Mouse (Mus musculus): ENCODE data around the gene Acot7.
"Not testable (repeated sequence)": the region's sequence is repeated elsewhere in the genome, so short reads cannot be mapped to it uniquely, and the experiment has no call there.

Acot7 gene

DNA sequence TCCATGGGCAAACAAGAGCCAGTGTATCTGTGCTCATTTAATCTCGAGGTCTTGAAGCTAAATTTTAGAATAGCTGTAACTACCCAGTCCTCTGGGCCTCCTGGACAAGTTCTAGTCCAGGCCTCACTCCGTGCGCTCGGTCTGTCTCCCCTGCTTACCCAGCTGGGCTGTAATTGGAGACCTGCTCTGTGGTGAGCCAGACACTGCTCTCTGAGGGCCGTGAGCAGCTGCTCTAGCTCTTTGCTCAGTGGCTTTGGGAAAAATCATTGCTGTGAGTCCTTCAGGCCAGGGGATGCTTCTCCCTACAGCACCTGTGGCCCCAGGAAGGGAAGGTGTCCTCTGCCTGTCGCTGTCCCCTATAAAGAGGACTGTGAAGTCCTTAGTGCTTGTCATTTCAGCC is 28.3 kb downstream of the Acot7 start:
- DNase-seq (ENCODE audit: low spot score): no peak

DNA sequence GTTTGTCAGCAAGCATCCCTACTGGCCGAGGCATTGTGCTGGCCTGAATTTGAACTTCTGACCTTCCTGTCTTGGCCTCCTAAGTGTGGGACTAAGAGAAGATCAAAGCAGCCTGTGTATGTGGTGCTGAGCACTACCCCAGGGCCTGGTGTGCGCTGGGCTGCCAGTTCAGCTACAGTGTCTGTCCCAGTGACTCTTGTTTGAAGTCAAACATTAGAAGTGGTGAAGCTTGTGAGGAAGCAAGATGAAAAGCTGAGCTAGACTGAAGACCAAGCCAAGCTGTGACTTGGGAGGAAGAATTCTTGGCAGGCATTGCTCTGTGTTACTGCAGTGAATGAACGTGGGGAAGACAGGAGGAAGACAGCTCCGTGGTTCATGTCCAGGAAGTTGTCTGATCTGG is 31.7 kb downstream of the Acot7 start:
- no peak for DNase-seq (ENCODE audit: low spot score)

DNA sequence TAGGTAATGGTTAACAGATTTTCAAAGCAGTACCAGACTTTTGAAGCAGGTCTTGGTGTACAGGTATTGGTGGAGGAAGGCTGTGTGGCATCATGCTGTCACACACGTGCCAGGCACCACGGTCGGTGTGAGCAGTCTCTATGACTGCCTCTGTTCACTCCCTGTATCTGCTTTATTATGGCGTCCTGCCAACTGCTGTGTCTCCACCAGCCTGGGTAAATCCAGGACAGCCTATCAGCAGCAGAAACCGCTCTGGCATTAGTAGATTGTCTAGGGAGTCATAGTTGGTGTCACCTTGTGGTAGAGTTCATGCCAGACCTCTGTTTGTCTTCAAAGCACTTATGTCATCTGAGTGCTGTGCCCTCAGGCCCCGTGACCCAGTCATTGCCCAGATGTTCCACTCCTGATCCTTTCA is 34.2 kb downstream of the Acot7 start:
- no peak for DNase-seq (ENCODE audit: low spot score)

DNA sequence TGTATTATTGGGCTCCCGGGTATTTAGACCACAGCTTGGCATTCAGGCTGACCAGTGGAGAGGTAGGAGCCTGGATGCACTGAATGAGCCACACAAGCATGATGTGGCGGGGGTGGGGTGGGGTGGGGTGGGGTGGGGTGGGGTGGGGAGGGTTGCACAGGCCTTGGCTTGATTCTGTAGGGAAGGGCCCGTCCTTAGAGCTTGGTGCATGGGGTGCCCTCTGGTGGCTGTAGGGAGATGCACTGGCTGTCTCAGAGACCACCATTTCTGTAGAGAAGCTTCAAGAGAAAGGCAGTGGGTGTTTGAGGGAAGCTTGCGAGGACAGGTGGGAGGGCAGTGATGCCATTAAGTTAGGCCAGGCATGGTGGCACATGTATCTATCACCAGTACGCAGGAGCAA is 34.6 kb downstream of the Acot7 start:
- peak; percentile 67 for DNase-seq (ENCODE audit: low spot score)

DNA sequence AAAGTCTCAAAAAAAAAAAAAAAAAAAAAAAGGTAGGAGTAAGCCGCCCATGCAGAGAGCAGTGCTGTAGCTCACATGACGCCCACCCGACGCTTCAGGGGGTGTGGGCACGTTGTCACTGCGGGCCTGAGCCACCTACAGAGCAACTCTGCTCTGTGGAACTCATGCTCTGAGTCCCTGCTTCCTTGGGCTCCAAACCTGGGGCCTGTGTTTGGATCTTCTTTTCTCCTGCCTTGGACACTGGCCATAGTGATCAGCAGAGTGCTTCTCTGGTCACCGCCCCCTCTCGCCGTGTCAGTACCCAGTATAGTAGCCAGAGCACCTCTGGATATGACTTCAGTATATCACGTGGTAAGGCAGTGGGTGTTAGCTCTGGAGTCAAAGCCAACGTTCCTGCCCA is 35.0 kb downstream of the Acot7 start:
- no peak for DNase-seq (ENCODE audit: low spot score)

DNA sequence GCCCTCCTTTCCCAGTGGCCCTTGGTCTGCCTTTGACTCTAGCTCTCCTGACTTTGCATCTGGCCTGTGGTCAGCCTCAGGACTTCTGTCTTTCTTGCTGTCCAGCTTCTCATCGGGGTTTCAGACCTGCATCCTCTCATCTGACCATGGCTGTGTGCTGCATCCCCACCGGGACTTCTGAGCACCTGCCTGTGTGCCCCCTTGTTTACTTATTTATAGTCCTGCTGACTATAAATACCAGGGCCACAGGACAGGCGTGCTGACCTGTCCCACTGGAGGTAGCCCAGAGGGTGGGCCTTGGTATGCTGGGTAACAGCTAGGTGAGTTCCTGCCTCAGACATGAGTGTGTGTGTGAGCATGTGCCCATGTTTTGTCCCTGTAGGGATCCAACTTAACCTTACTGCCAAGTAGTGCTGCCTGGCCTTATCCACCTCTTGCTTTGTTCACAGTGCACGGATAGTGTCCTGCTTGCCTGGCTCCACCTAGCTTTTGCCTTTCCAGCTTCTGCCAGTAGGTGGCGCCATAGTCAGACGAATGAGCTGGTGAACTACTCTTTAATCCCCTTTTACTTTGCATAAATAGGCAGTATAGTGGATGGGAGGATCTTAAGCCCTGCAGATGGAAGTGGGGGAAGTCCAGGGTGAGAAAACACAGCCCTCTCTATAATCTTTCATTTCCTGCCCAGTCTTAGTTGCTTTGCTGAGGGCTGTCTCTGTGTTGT is 36.0 kb downstream of the Acot7 start:
- peak; percentile 92 for DNase-seq (ENCODE audit: low spot score)

DNA sequence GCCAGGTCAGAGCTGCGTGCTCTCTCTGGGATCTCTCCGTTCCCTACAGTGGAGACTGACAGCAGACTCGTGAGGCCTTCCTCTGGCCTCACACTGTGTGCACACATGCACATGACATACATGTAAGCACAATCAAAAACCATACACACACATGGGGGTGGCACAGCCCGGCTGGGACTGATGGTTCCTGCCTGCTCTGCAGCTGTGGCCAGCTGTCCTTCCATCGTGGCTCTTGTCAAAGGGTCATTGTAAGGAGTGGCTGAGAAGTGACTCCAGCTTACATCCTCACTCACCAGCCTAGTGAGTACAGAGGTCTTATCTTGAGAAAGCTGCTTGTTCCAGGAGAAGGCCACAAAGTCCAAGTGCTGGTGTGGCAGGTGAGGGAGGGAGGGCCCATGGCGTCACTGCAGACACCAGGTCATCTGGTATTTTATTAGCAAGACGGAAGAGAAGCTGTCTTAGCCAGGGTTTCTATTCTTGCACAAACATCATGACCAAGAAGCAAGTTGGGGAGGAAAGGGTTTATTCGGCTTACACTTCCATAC is 37.0 kb downstream of the Acot7 start:
- DNase-seq (ENCODE audit: low spot score): no peak

DNA sequence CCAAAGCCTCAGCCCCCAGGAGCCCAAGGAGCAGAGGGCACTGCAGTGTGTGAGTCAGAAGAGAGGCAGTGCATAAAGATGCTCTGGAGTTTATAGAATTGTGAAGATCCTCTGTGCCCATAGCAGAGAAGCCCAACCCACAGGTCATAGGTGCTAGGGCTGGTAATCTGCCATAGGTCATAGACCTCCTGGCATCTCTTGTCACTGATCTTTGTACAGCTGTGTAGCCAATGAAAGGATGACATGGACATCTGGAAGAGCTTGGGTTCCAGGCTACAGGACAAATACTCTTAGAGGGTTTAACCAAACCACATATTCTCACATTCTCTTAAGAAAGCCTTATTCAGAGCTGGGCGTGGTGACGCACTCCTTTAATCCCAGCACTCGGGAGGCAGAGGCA is 41.7 kb downstream of the Acot7 start:
- no peak for DNase-seq (ENCODE audit: low spot score)

DNA sequence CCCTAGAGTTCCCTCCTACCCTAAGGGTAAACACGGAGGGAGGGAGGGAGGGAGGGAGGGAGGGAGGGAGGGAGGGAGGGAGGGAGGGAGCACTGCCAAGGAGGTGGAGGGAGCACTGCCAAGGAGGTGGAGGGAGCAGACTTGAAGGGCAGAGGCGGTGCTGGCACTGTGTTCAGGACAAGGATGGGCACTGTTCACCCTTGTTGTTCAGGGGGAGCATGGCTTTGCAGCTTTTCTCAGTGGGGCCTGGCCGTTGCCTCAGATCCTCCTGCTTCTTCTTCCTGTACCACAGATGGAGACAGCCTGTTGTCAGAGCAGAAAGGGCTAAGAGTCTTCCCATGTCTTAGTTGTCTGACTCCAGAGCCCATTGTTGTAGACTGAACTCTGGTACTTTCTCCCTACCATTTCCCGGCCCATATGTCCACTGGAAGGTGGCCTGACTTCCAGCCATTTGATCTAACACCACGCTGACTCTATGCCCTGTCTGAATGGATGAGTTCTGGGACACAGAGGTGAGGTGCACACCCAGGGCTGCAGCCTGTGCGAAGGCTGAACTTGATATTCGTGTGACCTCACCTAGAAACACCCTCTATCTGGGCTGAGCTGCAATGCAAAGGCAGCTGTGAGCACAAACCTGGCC is 43.0 kb downstream of the Acot7 start:
- no peak for DNase-seq (ENCODE audit: low spot score)

DNA sequence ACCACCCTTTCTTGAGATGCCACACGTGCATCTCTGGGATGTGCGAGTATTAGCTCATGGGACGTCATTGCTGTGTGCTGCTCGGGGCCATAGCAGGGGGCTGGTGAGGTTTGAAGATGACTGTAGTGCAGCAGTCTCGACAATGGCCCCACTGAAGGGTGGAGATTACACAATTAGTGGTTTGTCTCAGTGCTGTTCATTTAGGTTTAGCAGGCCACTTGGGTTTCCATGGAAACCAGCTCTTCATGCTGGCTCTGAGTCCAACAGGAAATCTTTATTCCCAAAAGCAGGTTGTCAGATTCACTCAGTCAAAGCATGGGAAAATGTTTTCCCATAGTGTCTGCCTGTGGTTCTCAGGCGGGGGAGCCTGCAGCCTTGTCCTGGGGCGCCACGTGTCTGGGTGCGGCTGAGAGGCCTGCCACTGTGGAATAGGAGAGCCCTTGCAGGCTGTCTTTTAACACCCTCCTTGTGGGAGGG is 43.5 kb downstream of the Acot7 start:
- DNase-seq (ENCODE audit: low spot score): no peak

DNA sequence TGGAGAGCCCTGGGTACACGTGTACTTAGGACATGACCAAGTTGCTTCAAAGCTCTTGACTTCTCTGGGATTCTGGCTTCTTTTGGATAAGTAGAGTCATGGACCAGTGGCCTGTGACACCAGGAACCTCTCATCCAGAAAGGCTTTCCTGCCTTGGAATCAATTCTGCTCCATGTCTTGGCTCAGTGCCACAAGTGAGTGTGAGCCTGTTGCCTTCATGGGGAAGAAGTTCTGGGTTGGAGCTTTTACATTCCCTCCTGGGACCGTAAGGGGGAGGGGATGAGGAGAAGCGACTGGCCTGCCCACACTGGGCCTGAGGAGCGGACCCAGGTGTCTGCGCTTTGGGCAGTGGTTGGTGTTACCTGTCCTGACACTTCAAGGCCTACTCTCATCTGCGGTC is 44.2 kb downstream of the Acot7 start:
- no peak for DNase-seq (ENCODE audit: low spot score)

DNA sequence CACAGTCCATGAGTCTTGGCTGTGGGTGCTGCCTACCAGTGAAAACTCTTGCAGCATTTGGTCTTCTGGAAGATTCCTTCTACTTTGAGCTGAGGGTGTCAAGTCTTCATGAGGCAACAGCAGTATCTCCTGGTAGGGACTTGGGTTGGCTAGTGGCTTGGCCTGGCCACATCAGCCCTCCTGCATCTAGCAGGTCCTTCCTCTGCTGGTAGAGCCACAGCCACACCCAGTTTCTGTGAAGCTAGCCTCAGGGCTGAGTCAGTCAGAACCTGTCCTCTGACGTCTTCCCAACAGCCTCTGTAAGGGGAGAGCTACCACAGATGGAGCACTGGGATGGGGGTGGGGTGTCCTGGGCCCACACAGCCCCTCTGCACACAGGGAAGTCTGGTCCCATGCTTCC is 44.6 kb downstream of the Acot7 start:
- DNase-seq (ENCODE audit: low spot score): no peak

DNA sequence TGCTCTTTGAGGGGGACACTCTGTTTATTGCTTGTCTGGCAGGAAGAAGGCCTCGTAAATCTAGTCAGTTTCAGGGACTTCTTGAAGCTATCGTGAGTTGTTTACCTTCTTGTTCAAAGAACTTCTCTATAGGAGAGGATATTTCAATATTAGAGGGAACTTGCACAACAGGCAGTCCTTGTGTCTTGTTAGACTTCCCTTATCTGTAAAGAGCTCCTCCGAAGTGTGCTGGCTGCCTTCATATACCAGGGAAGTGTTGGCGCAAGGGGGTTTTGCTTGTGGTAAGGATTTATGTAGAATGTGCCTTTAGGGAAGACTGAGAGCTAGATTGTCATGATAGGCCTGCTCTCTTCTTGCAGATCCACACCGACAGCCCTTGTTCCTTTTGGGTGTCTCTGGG is 46.2 kb downstream of the Acot7 start:
- DNase-seq (ENCODE audit: low spot score): no peak

DNA sequence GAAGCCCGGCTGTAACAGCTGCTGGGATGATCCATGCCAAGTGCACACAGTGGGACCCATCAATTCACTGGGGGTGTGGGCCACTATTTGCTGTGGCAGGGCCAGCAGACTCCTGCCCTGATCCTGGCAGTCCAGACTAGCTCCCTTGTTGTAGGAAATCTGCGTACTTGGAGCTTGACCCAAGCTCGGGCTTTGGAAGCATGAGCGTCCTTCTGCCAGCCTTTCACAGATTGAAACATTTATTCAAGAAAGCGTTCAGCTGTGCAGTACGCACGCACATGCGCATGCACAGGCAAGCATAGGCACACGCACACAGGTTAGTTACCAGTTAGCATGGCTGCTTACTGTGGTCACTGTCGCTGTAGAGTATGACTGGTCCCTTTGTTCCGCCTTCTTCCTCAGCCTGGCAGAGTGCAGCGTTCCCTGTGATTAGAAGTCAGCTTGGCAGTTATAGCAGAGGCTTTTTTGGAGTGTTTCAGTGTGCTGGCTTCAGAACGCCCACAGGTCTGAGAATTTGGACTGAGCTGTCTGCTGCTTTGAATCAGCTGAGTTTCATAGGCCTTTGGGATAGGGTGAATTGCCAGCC is 49.1 kb downstream of the Acot7 start:
- no peak for DNase-seq (ENCODE audit: low spot score)

DNA sequence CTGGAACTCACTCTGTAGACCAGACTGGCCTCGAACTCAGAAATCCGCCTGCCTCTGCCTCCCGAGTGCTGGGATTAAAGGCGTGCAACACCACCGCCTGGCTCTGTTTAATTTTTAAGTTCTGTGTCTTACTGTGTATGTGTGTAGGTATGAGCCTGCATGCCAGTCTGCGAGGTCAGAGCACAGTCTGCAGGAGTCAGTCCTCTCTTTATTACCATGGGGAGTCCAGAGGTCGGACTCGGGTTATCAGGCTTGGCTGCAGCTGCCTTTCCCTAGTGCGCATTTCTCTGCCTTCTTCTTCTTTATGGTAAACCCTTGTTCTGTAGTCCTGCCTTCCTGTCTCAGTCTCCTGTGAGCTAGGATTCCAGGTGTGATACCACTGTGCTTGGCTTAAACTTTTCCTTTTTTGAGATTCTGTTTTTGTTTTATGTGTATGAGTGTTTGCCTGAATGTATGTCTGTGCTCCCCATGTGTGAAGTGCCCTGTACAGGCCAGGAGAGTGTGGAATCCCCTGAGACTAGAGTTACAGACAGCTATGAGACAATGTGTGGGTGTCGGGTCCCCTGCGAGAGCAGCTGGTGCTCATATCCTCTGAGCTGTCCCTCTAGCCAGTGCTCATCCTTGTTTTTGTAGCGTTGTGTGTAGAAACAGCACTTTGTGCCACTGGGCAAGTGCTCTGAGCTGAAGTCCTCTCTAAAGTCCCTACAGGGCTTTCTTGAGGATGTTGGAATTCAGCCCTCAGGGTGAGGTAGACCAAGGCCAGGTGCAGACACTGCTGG is 50.0 kb downstream of the Acot7 start:
- no peak for DNase-seq (ENCODE audit: low spot score)

DNA sequence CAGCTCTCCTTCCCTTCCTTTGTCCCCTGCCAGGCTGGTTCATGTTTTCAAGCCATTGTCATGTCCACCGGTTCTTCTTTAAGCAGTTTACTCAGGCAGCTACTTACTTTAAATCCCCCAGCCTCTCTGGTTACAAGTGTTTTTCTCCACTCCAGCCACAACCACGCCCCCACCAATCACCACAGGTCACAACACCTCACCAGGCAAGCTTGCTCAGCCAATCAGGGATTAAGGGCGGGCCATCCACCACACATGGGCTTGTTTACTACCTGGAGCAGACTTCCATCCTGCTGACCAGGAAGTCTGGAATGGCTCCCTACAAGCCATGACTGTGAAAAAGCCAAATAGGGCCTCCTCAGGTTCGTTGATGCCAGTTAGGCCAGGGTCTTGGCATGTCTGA is 52.4 kb downstream of the Acot7 start:
- not testable (repeated sequence) for DNase-seq (ENCODE audit: low spot score)

DNA sequence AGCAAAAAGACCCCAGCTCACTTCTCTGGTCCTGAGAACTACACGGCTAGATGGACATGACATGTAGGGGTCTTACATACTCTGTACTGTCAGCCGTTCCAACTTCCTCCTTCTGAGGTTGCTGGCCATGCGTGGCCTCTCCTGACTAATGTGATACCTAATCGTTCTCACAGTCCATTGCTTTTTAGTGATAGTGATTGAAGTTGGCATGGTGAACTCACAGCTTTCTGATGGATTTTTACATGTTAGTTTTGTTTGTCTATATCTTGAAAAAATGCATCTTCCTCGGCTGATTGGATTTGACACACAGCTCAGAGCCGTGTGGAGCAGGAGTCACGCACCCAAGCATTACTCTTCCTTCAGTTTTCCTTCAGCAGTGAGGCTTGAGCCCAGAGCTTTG is 53.4 kb downstream of the Acot7 start:
- no peak for DNase-seq (ENCODE audit: low spot score)

DNA sequence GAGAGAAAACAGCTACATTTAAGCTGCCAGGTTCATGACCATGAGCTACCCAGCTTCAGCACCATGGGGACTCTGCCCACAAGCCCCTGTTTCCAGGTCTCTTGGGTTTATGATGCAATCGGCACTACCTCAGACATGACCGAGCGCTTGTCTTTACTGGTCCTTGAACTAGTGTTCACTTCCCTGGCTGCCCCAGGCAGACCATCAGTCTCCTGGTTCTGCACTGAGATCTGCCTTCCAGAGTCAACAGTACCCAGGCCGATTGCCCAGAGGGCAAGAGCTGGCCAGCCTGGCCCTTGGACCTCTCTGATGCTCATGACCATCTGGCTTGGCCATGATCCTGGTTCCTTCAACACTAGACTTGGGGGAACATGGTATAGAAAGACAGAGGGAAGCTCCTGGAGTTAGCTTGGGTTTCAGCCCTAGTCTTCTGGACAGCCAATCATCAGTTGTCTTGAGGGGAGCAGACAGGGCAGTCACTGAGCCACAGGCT is 54.5 kb downstream of the Acot7 start:
- no peak for DNase-seq (ENCODE audit: low spot score)

DNA sequence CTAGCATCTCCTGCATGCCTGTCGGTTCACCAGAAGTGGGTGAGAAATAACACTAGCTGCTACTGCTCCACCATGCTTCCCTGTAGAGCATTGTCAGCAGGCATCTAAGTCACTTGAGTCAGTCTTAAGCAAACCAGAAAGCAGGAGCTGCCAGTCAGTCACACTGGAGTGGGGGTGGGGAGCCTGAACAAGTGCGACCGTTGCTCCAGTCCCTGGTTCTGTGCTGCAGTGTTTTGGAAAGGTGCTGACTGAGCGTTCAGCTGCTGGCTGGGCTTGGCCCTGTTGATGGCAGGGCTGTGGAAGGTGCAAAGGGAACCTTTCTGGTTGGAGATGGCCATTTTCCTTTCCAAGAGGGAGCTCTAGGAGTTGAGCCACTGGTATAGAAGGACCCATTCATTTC is 62.0 kb downstream of the Acot7 start:
- DNase-seq (ENCODE audit: low spot score): no peak

DNA sequence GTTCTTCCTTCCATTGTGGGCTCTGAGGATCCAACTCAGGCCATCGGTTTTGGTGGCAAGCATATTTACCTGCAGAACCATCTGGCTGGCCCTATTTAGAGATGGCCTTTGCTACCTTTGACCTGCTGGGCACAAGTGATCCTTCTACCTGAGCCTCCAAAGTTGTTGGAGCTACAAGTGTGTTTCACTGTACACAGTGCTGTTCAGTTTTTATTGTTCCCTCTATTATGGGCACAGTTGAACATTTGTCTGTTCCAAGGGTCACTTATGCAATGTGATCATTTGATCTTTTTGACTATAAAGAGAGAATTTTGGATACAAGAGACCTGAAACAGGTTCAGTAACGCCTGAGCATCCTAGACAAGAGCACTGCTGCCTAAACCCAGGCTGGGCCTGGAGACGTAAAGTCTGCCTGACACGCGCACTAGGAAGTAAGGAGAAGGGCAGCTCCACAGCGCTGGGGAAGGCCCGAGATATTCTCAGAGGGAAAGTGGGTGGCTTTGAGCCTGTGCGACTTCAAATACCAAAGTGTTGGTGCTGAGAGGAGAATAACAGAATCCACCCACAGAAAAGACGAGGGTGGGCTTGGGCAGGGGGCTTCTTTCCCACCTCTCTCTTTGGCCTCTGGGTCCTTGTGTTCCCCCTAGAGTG is 65.4 kb downstream of the Acot7 start:
- DNase-seq (ENCODE audit: low spot score): no peak

DNA sequence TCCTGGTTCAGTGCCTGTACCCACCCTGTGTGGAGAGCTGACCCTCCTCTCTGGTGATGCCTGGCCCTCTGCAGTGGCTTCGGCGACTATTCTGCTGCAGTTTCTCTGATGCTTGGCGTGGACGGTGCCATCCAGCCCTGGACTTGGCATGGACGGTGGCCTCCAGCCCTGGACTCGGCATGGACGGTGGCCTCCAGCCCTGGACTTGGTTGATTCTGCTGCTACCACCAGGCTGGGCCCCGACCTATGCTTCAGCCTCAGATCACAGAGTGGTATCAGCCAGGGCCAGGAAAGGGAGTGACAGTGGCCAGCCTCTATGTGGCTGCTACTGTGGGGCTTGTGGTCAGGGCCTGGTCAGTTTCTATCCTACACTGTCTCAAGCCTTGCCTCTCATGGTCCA is 66.0 kb downstream of the Acot7 start:
- DNase-seq (ENCODE audit: low spot score): no peak

Data from urinary bladder, postnatal 14 days (tissue).